Comparison of ENCODE assay signal across 32 mouse cellular contexts in the genomic region with DNA sequence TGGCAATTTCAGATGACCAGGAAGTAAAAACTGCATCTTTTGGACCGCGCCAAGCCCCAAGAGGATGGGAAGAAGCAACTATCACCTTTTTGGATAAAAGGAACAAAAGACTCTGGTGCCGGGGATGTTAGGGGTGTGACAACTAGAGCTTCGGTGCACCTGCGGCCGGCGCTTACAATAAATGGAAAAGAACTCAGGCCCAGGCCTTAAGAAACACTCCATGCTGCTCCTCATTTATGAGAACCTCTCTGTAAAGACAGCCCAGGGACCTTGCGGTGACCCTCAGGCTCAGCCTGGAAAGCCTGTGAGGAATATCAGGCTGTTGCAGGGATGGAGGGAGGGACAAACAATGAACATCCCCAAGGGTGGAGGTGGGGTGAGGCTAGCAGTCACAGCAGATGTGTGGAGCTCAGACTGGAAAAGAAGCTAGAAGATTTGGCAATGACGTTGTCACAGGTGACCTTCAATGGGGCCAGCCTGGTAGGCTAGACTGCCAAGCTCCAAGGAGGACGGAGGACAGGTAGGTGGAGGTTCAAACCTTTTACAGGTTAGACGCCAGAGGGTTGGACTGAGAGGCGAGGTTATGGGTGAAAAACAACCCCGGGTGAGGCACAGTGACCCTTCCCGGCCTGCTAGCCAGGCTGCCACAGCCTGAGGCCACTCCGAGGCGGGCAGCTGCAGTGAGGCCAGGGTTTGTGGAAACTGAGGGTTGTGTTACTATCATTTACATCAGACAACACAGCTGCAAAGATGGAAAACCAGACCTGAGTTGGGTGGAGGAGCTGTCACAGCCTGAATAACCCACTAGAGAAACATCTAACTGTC. TPM values are rescaled to one million over a fixed set of nuclear protein-coding genes. Genes with fewer than 3 reads are reported as not detected.
A peak's percentile ranks its signal among the peaks of the same experiment; 100 is the strongest.
DNase-seq lines count a peak whose midpoint lies in the region; ATAC-seq and TF ChIP-seq lines count a peak whose summit lies in the region.
"Had no signal": no experiment of that assay in that cellular context is flagged by ENCODE, and none has a peak within 500 bp of the region (broad histone marks: within the 10 kb centered on the region; RNA-seq: fewer than 3 reads in every experiment).

No protein-coding gene starts in this region.

- no peak overlapping the region for H3K4me3 ChIP-seq in liver, adult 2 months (ENCODE audit: insufficient read depth, low read depth, low read length)
- no peak overlapping the region for H3K4me3 ChIP-seq in liver, embryonic 11.5 days (ENCODE audit: low read depth, low read length)
- H3K4me3 ChIP-seq in neural tube, embryonic 13.5 days = no peak overlapping the region
- no peak overlapping the region for H3K4me3 ChIP-seq in neural tube, embryonic 15.5 days (replicated peaks)
- H3K4me3 ChIP-seq in macrophage (ENCODE audit: inconsistent target) = no peak overlapping the region
- H3K4me3 ChIP-seq: embryonic facial prominence, embryonic 10.5 days; embryonic facial prominence, embryonic 13.5 days; erythroblast, embryonic 14.5 days; forebrain, embryonic 12.5 days; forebrain, embryonic 15.5 days had no signal

- H3K36me3 ChIP-seq in liver, adult 2 months (ENCODE audit: control insufficient read depth, insufficient read depth, low read length) = peaks cover 26% of the 10 kb centered on the region
- peaks cover 26% of the 10 kb centered on the region for H3K36me3 ChIP-seq in liver, embryonic 11.5 days (ENCODE audit: control insufficient read depth, insufficient read depth, low read length)
- peaks cover 69% of the 10 kb centered on the region for H3K36me3 ChIP-seq in neural tube, embryonic 13.5 days
- H3K36me3 ChIP-seq in neural tube, embryonic 15.5 days = peaks cover 56% of the 10 kb centered on the region
- H3K36me3 ChIP-seq in macrophage (ENCODE audit: inconsistent target) = peaks cover 47% of the 10 kb centered on the region

- peaks cover 27% of the 10 kb centered on the region for H3K4me1 ChIP-seq in liver, adult 2 months (ENCODE audit: control insufficient read depth, insufficient read depth, low read length)
- H3K4me1 ChIP-seq in liver, embryonic 11.5 days (replicated peaks; ENCODE audit: control insufficient read depth, insufficient read depth, low read length) = peaks cover 11% of the 10 kb centered on the region
- H3K4me1 ChIP-seq in neural tube, embryonic 13.5 days (replicated peaks) = peaks cover 26% of the 10 kb centered on the region
- H3K4me1 ChIP-seq in neural tube, embryonic 15.5 days = peaks cover 29% of the 10 kb centered on the region

- peaks cover 7% of the 10 kb centered on the region; the same call in 1 of the 2 replicates for H3K79me2 ChIP-seq in liver, adult 2 months (ENCODE audit: control insufficient read depth, insufficient read depth, low read length)
- peaks cover 50% of the 10 kb centered on the region for H3K79me2 ChIP-seq in macrophage (ENCODE audit: inconsistent target)

- no peak for TF ChIP-seq CTCF in liver, adult 2 months (IDR thresholded peaks at IDR 0.05; ENCODE audit: low read depth, low read length)

- H3K9ac ChIP-seq in liver, adult 2 months (ENCODE audit: low read depth, low read length) = peak overlapping the region; percentile 55; the same call in 1 of the 2 replicates
- H3K9ac ChIP-seq in liver, embryonic 11.5 days (ENCODE audit: low read depth, low read length) = no peak overlapping the region
- H3K9ac ChIP-seq in neural tube, embryonic 13.5 days = 0 out of 2 replicates have a peak overlapping the region, but pooled peaks have one; percentile 22
- H3K9ac ChIP-seq in neural tube, embryonic 15.5 days (replicated peaks) = no peak overlapping the region; the same call in 1 of the 2 replicates
- H3K9ac ChIP-seq: forebrain, embryonic 12.5 days; forebrain, embryonic 15.5 days; hindbrain, embryonic 14.5 days had no signal

- no peaks in the 10 kb centered on the region for H3K27me3 ChIP-seq in liver, adult 2 months (ENCODE audit: control insufficient read depth, insufficient read depth, low read length)
- no peaks in the 10 kb centered on the region for H3K27me3 ChIP-seq in liver, embryonic 11.5 days (replicated peaks; ENCODE audit: control insufficient read depth, insufficient read depth, low read length)
- no peaks in the 10 kb centered on the region for H3K27me3 ChIP-seq in neural tube, embryonic 13.5 days
- no peaks in the 10 kb centered on the region for H3K27me3 ChIP-seq in neural tube, embryonic 15.5 days (replicated peaks)
- H3K27me3 ChIP-seq: CH12.LX; embryonic facial prominence, embryonic 13.5 days; forebrain, embryonic 12.5 days; forebrain, embryonic 15.5 days; Patski had no signal

- WGBS in liver, adult 2 months = 64% methylated on average over 16 of the region's 16 CpGs
- 93% methylated on average over 16 of the region's 16 CpGs for WGBS in liver, embryonic 11.5 days
- WGBS in neural tube, embryonic 13.5 days = 92% methylated on average over 16 of the region's 16 CpGs
- WGBS in neural tube, embryonic 15.5 days = 94% methylated on average over 16 of the region's 16 CpGs
- WGBS in macrophage (ENCODE audit: missing documents) = 95% methylated on average over 14 of the region's 16 CpGs

- H3K4me2 ChIP-seq in liver, embryonic 11.5 days = no peak overlapping the region
- H3K4me2 ChIP-seq in neural tube, embryonic 13.5 days = no peak overlapping the region
- no peak overlapping the region for H3K4me2 ChIP-seq in neural tube, embryonic 15.5 days
- H3K4me2 ChIP-seq: embryonic facial prominence, embryonic 13.5 days; forebrain, embryonic 12.5 days; forebrain, embryonic 15.5 days; heart, embryonic 11.5 days; hindbrain, embryonic 14.5 days had no signal

- H3K9me3 ChIP-seq in liver, embryonic 11.5 days (ENCODE audit: control insufficient read depth, low read length) = no peaks in the 10 kb centered on the region
- H3K9me3 ChIP-seq in neural tube, embryonic 13.5 days = no peaks in the 10 kb centered on the region
- no peaks in the 10 kb centered on the region for H3K9me3 ChIP-seq in neural tube, embryonic 15.5 days (replicated peaks)
- H3K9me3 ChIP-seq: embryonic facial prominence, embryonic 10.5 days; embryonic facial prominence, embryonic 13.5 days; forebrain, embryonic 12.5 days; forebrain, embryonic 15.5 days; G1E had no signal

- H3K27ac ChIP-seq in liver, adult 2 months (replicated peaks; ENCODE audit: insufficient read depth, low read depth, low read length) = peak overlapping the region; percentile 76
- no peak overlapping the region for H3K27ac ChIP-seq in liver, embryonic 11.5 days (ENCODE audit: low read depth, low read length)
- no peak overlapping the region for H3K27ac ChIP-seq in neural tube, embryonic 13.5 days (replicated peaks)
- no peak overlapping the region for H3K27ac ChIP-seq in neural tube, embryonic 15.5 days (replicated peaks)
- peak overlapping the region; percentile 38 for H3K27ac ChIP-seq in macrophage
- H3K27ac ChIP-seq: embryonic facial prominence, embryonic 10.5 days; embryonic facial prominence, embryonic 13.5 days; forebrain, embryonic 12.5 days; forebrain, embryonic 15.5 days; hindbrain, embryonic 14.5 days; hindbrain, postnatal 0 days had no signal

- peak; percentile 17 for DNase-seq in adrenal gland, postnatal 14 days
- no peak for DNase-seq in adrenal gland, postnatal 4 days (ENCODE audit: low spot score in 2 of 2)
- peak; percentile 86 for DNase-seq in liver, adult 2 months (ENCODE audit: extremely low read depth, low read depth, low spot score)
- no peak for DNase-seq in liver, embryonic 11.5 days (ENCODE audit: low spot score)
- DNase-seq: adrenal gland, postnatal 36 days; cerebellum, adult 11-12 months; cerebellum, adult 8-10 months; cerebellum, postnatal 10 days; cerebellum, postnatal 36 days; embryo, embryonic 11 days; gastrocnemius, postnatal 25 days had no signal

- TF ChIP-seq POLR2A in liver, adult 2 months (IDR thresholded peaks at IDR 0.05; ENCODE audit: extremely low read depth, insufficient read depth, low read length) = no peak

- no peak for ATAC-seq in liver, embryonic 11.5 days (replicated peaks; ENCODE audit: low FRiP score)
- no peak for ATAC-seq in neural tube, embryonic 13.5 days (ENCODE audit: low read depth)
- ATAC-seq in neural tube, embryonic 15.5 days (ENCODE audit: low FRiP score) = no peak
- ATAC-seq: forebrain, embryonic 15.5 days; hindbrain, postnatal 0 days; inflammation-experienced regulatory T-cells, adult 6 months; Patski had no signal

RNA-seq across cellular contexts. Expression of a gene that starts 4.0 kb away (rescaled TPM):
- 111 and 115 TPM in 2 replicates for total RNA-seq in adrenal gland, postnatal 14 days (2021)
- total RNA-seq in adrenal gland, postnatal 4 days (2021) = 100 to 1,000 TPM; 113 to 125 TPM
- total RNA-seq in liver, adult 2 months (2014; rRNA removed) = 40.5 and 55.1 TPM in 2 replicates
- polyA plus RNA-seq in liver, adult 2 months (2012; rRNA removed) = 160 and 161 TPM in 2 replicates
- polyA plus RNA-seq in liver, embryonic 11.5 days (2014; fragmentation: Nextera tagmentation; extraction: Ambion mirVana) = 17.8 and 19.9 TPM in 2 replicates
- 34.4 TPM in 2 replicates for polyA plus RNA-seq in neural tube, embryonic 13.5 days (2015; fragmentation: Nextera tagmentation; extraction: Ambion mirVana)
- polyA plus RNA-seq in neural tube, embryonic 15.5 days (2015; fragmentation: Nextera tagmentation; extraction: Ambion mirVana) = 27.7 and 36.0 TPM in 2 replicates
- total RNA-seq in macrophage (2018; cell fraction: chromatin; rRNA removed) = 100 to 1,000 TPM in 2 of 26 experiments, 10 to 100 TPM in 23, 1 to 10 TPM in 1; 9.6 to 120 (median 58.3) TPM
- total RNA-seq in macrophage (2018; cell fraction: cytosol; rRNA removed) = 100 to 1,000 TPM in 7 of 26 experiments, 10 to 100 TPM in 19; 58.2 to 140 (median 84.1) TPM
- 10 to 100 TPM; 20.6 to 90.4 (median 46.9) TPM for total RNA-seq in macrophage (2018; cell fraction: nucleus; rRNA removed)
- 95.7 to 263 TPM (median 152 TPM) in 3 replicates for polyA plus RNA-seq in macrophage (2018)

RNA-seq across cellular contexts. Expression of a gene that starts 8.8 kb away (rescaled TPM):
- 4.3 TPM in 1 of 2 replicates, not detected in the other for total RNA-seq in adrenal gland, postnatal 14 days (2021)
- 10 to 100 TPM in 1 of 2 experiments, 1 to 10 TPM in 1; 2.3 to 36.9 TPM for total RNA-seq in adrenal gland, postnatal 4 days (2021)
- total RNA-seq in liver, adult 2 months (2014; rRNA removed) = 1,191 and 3,227 TPM in 2 replicates
- polyA plus RNA-seq in liver, adult 2 months (2012; rRNA removed) = 8,217 and 12,671 TPM in 2 replicates
- polyA plus RNA-seq in liver, embryonic 11.5 days (2014; fragmentation: Nextera tagmentation; extraction: Ambion mirVana) = not detected in 2 replicates
- polyA plus RNA-seq in neural tube, embryonic 13.5 days (2015; fragmentation: Nextera tagmentation; extraction: Ambion mirVana) = not detected in 2 replicates
- not detected in 2 replicates for polyA plus RNA-seq in neural tube, embryonic 15.5 days (2015; fragmentation: Nextera tagmentation; extraction: Ambion mirVana)
- total RNA-seq in macrophage (2018; cell fraction: chromatin; rRNA removed) = not detected
- total RNA-seq in macrophage (2018; cell fraction: cytosol; rRNA removed) = 1 to 10 TPM in 1 of 26 experiments, under 1 TPM in 1, not detected in 24; 0.61 to 2.6 TPM
- 1 to 10 TPM in 1 of 26 experiments, not detected in 25; 2.6 TPM for total RNA-seq in macrophage (2018; cell fraction: nucleus; rRNA removed)
- polyA plus RNA-seq in macrophage (2018) = not detected in 3 replicates
- total RNA-seq: CH12.LX; G1E; gastrocnemius, postnatal 25 days; hematopoietic stem cell, adult 5-6 weeks; hindbrain, postnatal 0 days had no signal
- polyA plus RNA-seq: brain, embryonic 14.5 days; cortical plate, adult 2 months; embryonic facial prominence, embryonic 10.5 days; embryonic facial prominence, embryonic 13.5 days; erythroblast, embryonic 14.5 days; forebrain, embryonic 12.5 days; forebrain, embryonic 15.5 days; G1E; heart, embryonic 11.5 days; heart, embryonic 14.5 days; hindbrain, embryonic 14.5 days; hindbrain, postnatal 0 days; inflammation-experienced regulatory T-cells, adult 6 months; Patski had no signal

RNA-seq across cellular contexts. Expression of a gene that starts 20.6 kb away (rescaled TPM):
- total RNA-seq in adrenal gland, postnatal 14 days (2021) = 6.7 and 19.9 TPM in 2 replicates
- 10 to 100 TPM; 15.2 to 17.6 TPM for total RNA-seq in adrenal gland, postnatal 4 days (2021)
- 75.7 and 86.7 TPM in 2 replicates for total RNA-seq in liver, adult 2 months (2014; rRNA removed)
- 289 and 362 TPM in 2 replicates for polyA plus RNA-seq in liver, adult 2 months (2012; rRNA removed)
- polyA plus RNA-seq in liver, embryonic 11.5 days (2014; fragmentation: Nextera tagmentation; extraction: Ambion mirVana) = 39.7 and 43.0 TPM in 2 replicates
- 17.0 and 17.6 TPM in 2 replicates for polyA plus RNA-seq in neural tube, embryonic 13.5 days (2015; fragmentation: Nextera tagmentation; extraction: Ambion mirVana)
- polyA plus RNA-seq in neural tube, embryonic 15.5 days (2015; fragmentation: Nextera tagmentation; extraction: Ambion mirVana) = 19.2 and 37.4 TPM in 2 replicates
- total RNA-seq in macrophage (2018; cell fraction: chromatin; rRNA removed) = 1 to 10 TPM in 5 of 26 experiments, under 1 TPM in 15, not detected in 6; 0.33 to 1.3 (median 0.70) TPM
- under 1 TPM; 0.19 to 0.68 (median 0.42) TPM for total RNA-seq in macrophage (2018; cell fraction: cytosol; rRNA removed)
- total RNA-seq in macrophage (2018; cell fraction: nucleus; rRNA removed) = 1 to 10 TPM in 12 of 26 experiments, under 1 TPM in 14; 0.34 to 2.3 (median 0.92) TPM
- polyA plus RNA-seq in macrophage (2018) = 0.29 to 2.2 TPM (median 0.38 TPM) in 3 replicates
- polyA plus RNA-seq: G1E had no signal

RNA-seq across cellular contexts. Expression of a gene that starts 20.9 kb away (rescaled TPM):
- 0.34 and 1.1 TPM in 2 replicates for total RNA-seq in adrenal gland, postnatal 14 days (2021)
- total RNA-seq in adrenal gland, postnatal 4 days (2021) = under 1 TPM; 0.68 to 0.98 TPM
- total RNA-seq in liver, adult 2 months (2014; rRNA removed) = 2.4 and 3.0 TPM in 2 replicates
- 3.7 and 3.9 TPM in 2 replicates for polyA plus RNA-seq in liver, adult 2 months (2012; rRNA removed)
- 3.2 and 4.1 TPM in 2 replicates for polyA plus RNA-seq in liver, embryonic 11.5 days (2014; fragmentation: Nextera tagmentation; extraction: Ambion mirVana)
- polyA plus RNA-seq in neural tube, embryonic 13.5 days (2015; fragmentation: Nextera tagmentation; extraction: Ambion mirVana) = 0.25 and 0.53 TPM in 2 replicates
- 0.20 and 1.4 TPM in 2 replicates for polyA plus RNA-seq in neural tube, embryonic 15.5 days (2015; fragmentation: Nextera tagmentation; extraction: Ambion mirVana)
- total RNA-seq in macrophage (2018; cell fraction: chromatin; rRNA removed) = 1 to 10 TPM in 7 of 26 experiments, under 1 TPM in 7, not detected in 12; 0.47 to 2.1 (median 1.0) TPM
- total RNA-seq in macrophage (2018; cell fraction: cytosol; rRNA removed) = 1 to 10 TPM in 1 of 26 experiments, under 1 TPM in 17, not detected in 8; 0.10 to 1.0 (median 0.26) TPM
- 1 to 10 TPM in 5 of 26 experiments, under 1 TPM in 13, not detected in 8; 0.26 to 2.4 (median 0.68) TPM for total RNA-seq in macrophage (2018; cell fraction: nucleus; rRNA removed)
- 0.21 to 0.26 TPM in 2 of 3 replicates, not detected in the other for polyA plus RNA-seq in macrophage (2018)
- total RNA-seq: CH12.LX; gastrocnemius, postnatal 25 days; hematopoietic stem cell, adult 5-6 weeks had no signal
- polyA plus RNA-seq: erythroblast, embryonic 14.5 days had no signal

RNA-seq across cellular contexts. Expression of a gene that starts 28.2 kb away (rescaled TPM):
- 6.5 TPM in 1 of 2 replicates, not detected in the other for total RNA-seq in adrenal gland, postnatal 14 days (2021)
- 10 to 100 TPM in 1 of 2 experiments, under 1 TPM in 1; 0.84 to 12.5 TPM for total RNA-seq in adrenal gland, postnatal 4 days (2021)
- 445 and 548 TPM in 2 replicates for total RNA-seq in liver, adult 2 months (2014; rRNA removed)
- 6,798 and 9,385 TPM in 2 replicates for polyA plus RNA-seq in liver, adult 2 months (2012; rRNA removed)
- polyA plus RNA-seq in liver, embryonic 11.5 days (2014; fragmentation: Nextera tagmentation; extraction: Ambion mirVana) = not detected in 2 replicates
- polyA plus RNA-seq in neural tube, embryonic 13.5 days (2015; fragmentation: Nextera tagmentation; extraction: Ambion mirVana) = not detected in 2 replicates
- polyA plus RNA-seq in neural tube, embryonic 15.5 days (2015; fragmentation: Nextera tagmentation; extraction: Ambion mirVana) = not detected in 2 replicates
- not detected for total RNA-seq in macrophage (2018; cell fraction: chromatin; rRNA removed)
- not detected for total RNA-seq in macrophage (2018; cell fraction: cytosol; rRNA removed)
- not detected for total RNA-seq in macrophage (2018; cell fraction: nucleus; rRNA removed)
- polyA plus RNA-seq in macrophage (2018) = not detected in 3 replicates
- total RNA-seq: CH12.LX; G1E; gastrocnemius, adult 8-10 months; gastrocnemius, postnatal 25 days; hematopoietic stem cell, adult 5-6 weeks; hindbrain, postnatal 0 days had no signal
- polyA plus RNA-seq: brain, embryonic 14.5 days; cortical plate, adult 2 months; embryonic facial prominence, embryonic 10.5 days; erythroblast, embryonic 14.5 days; forebrain, embryonic 12.5 days; forebrain, embryonic 15.5 days; G1E; heart, embryonic 11.5 days; heart, embryonic 14.5 days; heart, postnatal 0 days; hindbrain, embryonic 14.5 days; hindbrain, postnatal 0 days; inflammation-experienced regulatory T-cells, adult 6 months; Patski had no signal

Comparison
In these comparisons a context has a peak if more than half of its experiments do, and no peak if none do; other contexts are left out.
1. DNase-seq: peak in adrenal gland, postnatal 14 days (single experiment) and liver, adult 2 months (single experiment); none in adrenal gland, postnatal 4 days (0 of 2) and liver, embryonic 11.5 days (single experiment).
2. H3K27ac ChIP-seq: peak in liver, adult 2 months (single experiment) and macrophage (single experiment); none in liver, embryonic 11.5 days (single experiment), neural tube, embryonic 13.5 days (single experiment) and neural tube, embryonic 15.5 days (single experiment).
3. H3K9ac ChIP-seq: peak in liver, adult 2 months (single experiment) and neural tube, embryonic 13.5 days (single experiment); none in liver, embryonic 11.5 days (single experiment) and neural tube, embryonic 15.5 days (single experiment).
4. RNA of a gene that starts 8.8 kb away (polyA plus RNA-seq): 8,217 to 12,671 TPM in liver, adult 2 months; not detected in neural tube, embryonic 13.5 days, not detected in liver, embryonic 11.5 days, not detected in neural tube, embryonic 15.5 days and not detected in macrophage; every median in the first group is over 1,000 times any median in the second.